Mouse (Mus musculus) left cerebral cortex, postnatal 10 days (tissue): ENCODE results near the gene Col4a3bp. TPM values are rescaled to one million over a fixed set of nuclear protein-coding genes. Genes with fewer than 3 reads are reported as not detected.

Source experiments
- DNase-seq, 2 experiments: peaks; one replicate each; pipeline ENCODE4 v3.0.0; 2021 to 2022; ENCODE audit warnings: low spot score in 2 of 2, mixed read lengths in 1 of 2; ENCODE audit errors: extremely low spot score in 1 of 2
- intact Hi-C: fragments of 180-260 bp; cut with DNase I; formaldehyde crosslinking; loops from one replicate; pipeline ENCODE4 v1.15.1; 2025
- total RNA-seq, 2 experiments: library from RNA; stranded (reverse); gene quantifications; 2 replicates each; pipeline ENCODE4 v1.2.3; 2021

The Col4a3bp gene
- total RNA-seq, 2 experiments from 2014 or later = 57.8 to 63.2 TPM

DNA sequence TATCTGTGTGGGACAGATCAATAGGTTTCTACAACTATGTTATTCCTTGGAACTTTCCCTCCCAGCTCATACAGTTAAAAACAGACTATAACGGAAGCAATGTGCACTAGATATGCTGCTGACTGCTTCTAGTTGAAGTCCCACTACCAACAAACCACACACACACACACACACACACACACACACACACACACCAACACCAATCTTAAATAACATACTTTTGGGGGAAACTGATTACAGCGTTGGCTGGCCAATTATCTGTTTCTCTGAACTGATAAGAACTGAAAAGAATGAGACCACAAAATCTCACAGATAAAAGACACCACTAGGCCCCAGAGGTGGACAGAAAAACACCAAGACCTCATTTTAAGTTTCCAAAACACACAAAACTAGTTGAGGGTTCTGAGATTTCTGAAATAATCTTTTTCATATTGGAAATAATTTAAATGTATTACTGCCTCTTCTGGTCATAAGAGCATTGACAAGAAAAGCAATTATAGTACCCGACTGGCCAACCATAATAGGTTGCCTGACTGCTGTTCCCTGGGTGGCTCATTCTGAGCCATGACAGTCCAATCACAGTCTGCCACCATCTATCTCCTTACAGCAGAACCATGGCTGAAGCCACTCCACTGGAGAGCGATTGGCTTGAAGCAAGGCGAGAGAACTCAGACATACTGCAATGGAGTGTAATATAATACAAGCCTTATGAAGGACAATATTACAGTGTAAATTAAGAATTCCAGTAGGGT lies 5.4 kb upstream of the Col4a3bp start:
- intact Hi-C loops = no loop called here
- DNase-seq = no peak

DNA sequence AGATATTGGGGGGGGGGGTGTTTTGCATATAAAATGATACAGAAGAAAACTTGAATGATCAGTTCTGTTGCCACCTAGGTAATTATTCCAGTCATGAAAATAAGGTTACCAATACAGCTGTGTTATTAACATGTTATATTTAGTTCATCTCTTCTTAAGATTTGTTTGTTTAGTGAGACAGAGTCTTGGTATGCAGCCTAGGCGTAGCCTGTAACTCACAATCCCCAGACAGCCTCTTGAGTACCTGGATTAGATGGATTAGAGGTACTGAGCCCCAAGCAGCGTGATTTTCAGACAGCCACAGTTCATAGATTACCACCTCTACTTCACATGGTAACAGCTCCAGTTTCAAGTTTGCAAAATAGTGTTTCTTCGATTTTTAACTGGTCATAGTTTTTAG lies 4.3 kb upstream of the Col4a3bp start:
- DNase-seq = no peak
- intact Hi-C loops = no loop called here

GRCm38 (mm10) chr13:96541381-96541780 lies 1.0 kb upstream of the Col4a3bp start:
- intact Hi-C loops = no loop called here
- no peak for DNase-seq

- intact Hi-C loops = no loop called here
- DNase-seq = peak; percentile 56 to 74
Observed at GRCm38 (mm10) chr13:96542901-96543891, 778 bp downstream of the Col4a3bp start.

GRCm38 (mm10) chr13:96544506-96544905 lies 2.1 kb downstream of the Col4a3bp start:
- DNase-seq = no peak
- intact Hi-C loops = no loop called here

- intact Hi-C loops = no loop called here
- no peak for DNase-seq
Observed at GRCm38 (mm10) chr13:96547250-96547649, 4.8 kb downstream of the Col4a3bp start.

DNA sequence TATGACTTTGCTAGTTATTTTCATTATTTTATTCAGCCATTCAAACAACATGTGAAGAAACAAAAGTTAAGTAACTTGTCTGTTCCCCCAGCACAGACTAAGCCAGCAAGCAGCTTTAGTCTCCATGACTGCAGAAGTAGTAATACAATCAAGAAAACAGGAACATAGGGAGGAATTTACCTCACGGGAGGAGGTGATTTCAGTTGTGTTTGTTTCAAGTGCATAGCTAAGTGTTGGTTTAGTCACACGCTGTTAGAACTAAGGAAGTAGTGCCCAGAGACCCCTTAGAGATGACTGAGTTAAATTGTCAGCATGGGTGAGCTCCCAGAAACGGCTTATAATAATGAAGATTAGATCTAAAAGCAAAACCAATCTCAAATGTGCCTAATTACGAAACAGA lies 5.5 kb downstream of the Col4a3bp start:
- DNase-seq = no peak
- intact Hi-C loops = no loop called here

DNA sequence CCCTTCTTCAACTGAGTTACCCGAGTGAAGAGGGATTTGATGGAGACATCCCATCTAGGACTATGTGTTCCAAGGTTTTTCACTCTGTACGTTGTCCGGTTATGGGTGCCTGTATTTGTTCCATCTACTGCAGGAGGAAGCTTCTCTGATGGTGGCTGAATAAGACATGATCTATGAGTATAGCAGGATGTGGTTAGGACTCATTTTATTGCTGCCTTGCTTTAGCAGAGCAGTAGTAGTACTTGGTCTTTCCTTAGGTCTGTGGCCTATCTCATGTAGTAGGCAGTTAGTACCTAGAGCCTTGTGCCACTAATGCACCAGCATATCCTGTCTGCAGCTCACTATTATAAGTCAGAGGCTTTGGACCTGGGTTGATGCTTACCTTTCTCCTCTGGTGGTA lies 12.7 kb downstream of the Col4a3bp start:
- DNase-seq = no peak
- intact Hi-C loops = no loop called here

DNA sequence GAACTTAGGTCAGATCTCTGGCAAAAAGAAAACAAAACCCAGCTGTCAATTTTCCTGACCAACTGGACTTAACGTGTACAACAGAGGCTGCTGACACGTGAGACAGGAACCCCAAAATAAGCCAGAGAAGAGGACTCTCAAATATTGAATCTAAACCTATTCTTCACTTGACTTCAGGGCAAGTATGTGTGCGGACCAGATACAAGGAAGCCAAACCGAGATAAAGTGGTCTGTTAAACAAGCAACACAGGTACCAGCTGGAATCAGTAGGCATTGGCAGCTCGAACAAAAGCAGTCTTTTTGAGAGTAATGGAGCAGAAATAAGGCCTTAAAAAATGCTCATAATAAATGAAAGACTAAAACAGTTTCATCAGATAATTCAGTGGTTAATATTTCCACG lies 25.6 kb downstream of the Col4a3bp start:
- intact Hi-C loops = no loop called here
- no peak for DNase-seq

DNA sequence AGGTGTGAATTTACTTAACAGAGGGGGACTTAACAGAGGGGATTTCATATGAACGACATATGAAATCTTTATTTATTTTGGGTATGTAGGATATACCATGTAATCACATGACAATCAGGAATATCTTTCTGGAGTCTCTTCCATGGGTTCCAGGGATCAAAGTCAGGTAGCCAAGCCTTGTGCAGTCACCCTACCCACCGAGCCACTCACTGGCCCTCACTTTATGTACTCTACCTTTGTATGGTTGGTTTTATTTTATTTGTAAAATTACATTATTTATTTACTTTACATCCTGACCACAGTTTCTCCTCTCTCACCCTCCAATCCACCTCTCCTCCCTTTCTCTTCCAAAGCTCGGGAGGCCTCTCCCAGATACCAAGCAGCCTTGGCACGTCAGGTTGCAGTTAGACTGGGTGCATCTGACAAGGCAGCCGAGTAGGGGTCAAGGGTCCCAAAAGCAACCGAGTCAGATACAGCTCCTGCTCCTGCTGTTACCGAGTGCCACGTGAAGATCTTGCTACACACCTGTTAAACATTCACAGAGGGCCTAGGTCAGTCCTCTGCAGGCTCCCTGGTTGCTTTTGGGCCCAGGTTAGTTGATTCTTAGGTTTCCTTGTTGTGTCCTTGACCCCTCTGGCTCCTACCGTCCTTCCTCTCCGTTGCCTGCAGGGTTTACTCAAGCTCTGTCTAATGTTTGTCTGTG lies 28.0 kb downstream of the Col4a3bp start:
- intact Hi-C loops = no loop called here
- DNase-seq = no peak

GRCm38 (mm10) chr13:96571016-96571361 lies 28.6 kb downstream of the Col4a3bp start:
- DNase-seq = no peak
- intact Hi-C loops = no loop called here

DNA sequence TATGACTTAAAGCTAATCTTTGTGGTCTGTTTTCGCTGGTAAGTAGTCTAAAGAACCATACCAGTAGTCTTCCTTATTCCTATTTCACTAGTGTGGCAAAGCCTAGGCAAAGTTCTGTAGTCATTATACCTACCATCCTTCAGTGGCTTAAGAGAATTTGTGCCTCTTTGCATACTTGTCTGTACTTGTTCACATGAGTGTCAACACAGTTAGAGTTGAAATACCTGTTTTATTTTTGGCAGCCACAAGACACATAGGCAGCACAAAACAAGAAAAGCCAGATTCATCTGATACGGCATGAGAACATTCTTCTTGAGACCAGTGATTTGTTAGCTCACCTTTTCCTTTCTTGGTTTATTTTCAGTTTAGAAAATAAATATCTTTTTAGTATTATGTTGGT lies 31.8 kb downstream of the Col4a3bp start:
- DNase-seq = no peak
- intact Hi-C loops = no loop called here

DNA sequence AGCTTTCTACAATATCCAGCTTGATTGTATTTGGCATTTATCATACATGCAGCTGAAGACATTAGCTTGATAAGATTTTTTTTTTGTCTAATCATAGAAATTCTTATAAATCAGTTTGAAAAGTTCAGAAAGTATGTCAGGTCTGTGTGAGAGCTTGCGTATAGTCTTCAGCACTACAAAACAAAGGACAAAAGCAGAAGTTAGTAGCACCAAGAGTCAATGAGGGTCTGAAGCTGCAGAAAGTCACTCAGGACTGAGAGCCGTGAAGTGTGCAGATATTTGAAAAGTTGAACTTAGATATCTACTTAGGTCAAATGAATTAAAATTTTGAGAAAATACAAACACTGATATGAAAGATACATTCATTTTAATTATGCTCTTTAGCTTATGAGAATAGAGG lies 36.7 kb downstream of the Col4a3bp start:
- intact Hi-C loops = no loop called here
- DNase-seq = no peak

- DNase-seq = no peak
- intact Hi-C loops = no loop called here
Observed at GRCm38 (mm10) chr13:96579979-96580378, 37.6 kb downstream of the Col4a3bp start.

DNA sequence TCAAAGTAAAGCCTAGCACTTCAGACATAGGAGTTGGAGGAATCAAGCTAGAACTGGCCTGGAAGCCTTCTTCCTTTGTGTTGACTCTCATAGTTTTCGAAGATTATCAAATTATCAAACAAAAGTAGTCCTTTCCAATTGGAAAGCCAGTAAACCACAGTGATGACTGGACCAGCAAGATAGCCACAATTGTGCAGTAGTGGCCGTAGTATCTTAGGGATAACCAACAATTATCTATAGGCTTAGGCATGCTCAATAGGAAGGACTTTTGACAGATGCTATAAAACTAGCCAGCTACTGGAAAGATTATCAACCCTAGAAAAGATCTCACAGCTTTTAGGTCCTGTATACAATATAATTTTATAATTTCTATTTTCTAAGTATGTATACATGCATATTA lies 41.8 kb downstream of the Col4a3bp start:
- intact Hi-C loops = no loop called here

GRCm38 (mm10) chr13:96586540-96586939 lies 44.1 kb downstream of the Col4a3bp start:
- intact Hi-C loops = no loop called here
- DNase-seq = no peak

More for the DNA sequence above, 41.8 kb downstream of the Col4a3bp start:
- DNase-seq = no peak

GRCm38 (mm10) chr13:96588642-96589041 lies 46.2 kb downstream of the Col4a3bp start:
- intact Hi-C loops = no loop called here
- DNase-seq = no peak

DNA sequence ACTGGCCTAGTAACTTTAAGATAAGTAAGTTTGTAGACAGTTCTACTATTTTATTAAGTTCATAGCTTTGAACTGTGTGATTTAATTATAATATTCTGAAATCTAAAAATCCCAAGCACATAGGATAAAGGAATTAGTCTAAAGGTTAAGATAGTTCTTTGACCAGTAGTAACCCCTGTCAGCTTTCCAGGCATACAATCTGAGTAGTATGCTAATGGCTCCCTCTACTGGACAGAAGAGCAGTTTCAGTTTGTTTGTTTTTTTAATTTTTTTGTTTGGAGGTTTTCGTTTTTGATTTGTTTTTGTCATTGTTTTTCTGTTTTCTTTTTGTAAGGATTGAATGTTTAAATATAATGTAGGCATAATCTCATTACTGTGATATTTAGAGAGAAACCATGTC lies 51.2 kb downstream of the Col4a3bp start:
- intact Hi-C loops = loop anchor here (1.0 to 10.0 kb wide), 2 partner anchors 162 to 559 kb away; no protein-coding TSS in a partner anchor

DNA sequence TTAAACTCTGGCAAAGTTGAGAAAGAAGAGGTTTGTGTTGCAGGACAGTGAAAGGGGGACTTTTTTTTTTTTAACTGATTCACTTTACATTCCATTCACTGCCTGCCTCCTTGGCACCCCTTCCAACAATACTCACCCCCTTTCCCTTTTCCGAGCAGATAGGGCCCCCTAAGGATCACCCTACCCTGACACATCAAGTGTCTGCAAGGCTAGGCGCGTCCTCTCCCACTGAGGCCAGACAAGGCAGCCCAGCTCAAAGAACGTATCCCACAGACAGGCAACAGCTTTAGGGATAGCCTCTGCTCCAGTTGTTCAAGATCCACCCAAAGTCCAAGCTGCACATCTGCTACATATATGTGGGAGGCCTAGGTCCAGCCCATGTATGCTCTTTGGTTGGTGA lies 51.7 kb downstream of the Col4a3bp start:
- intact Hi-C loops = loop anchor here (10.0 kb wide), 1 partner anchor 559 kb away; no protein-coding TSS in a partner anchor
- DNase-seq = no peak

More for the DNA sequence above, 51.2 kb downstream of the Col4a3bp start:
- no peak for DNase-seq
